Mouse (Mus musculus) limb, embryonic 15.5 days (tissue): ENCODE data around the gene Ptpra. TPM values are rescaled to one million over a fixed set of nuclear protein-coding genes. Genes with fewer than 3 reads are reported as not detected.

Experiments
- ATAC-seq: fragments of 200-750 bp; cut with Nextera tagmentation; 2 replicates; pipeline ENCODE4 v1.8.0; 2017; ENCODE audit warnings: low read depth, moderate TSS enrichment; ENCODE audit not compliant: insufficient number of reproducible peaks, low FRiP score, low TSS enrichment
- H3K27ac ChIP-seq: fragments of 300-500 bp; sonication (generic); 2 replicates; pipeline ENCODE4 v1.5.1; 2015; ENCODE audit warnings: moderate library complexity, mild to moderate bottlenecking, inconsistent platforms
- H3K27me3 ChIP-seq: fragments of 300-500 bp; sonication (generic); 2 replicates; pipeline ENCODE4 v1.6.1; 2015; ENCODE audit warnings: inconsistent platforms
- H3K36me3 ChIP-seq: fragments of 300-500 bp; sonication (generic); 2 replicates; pipeline ENCODE4 v1.6.1; 2015; ENCODE audit warnings: inconsistent platforms
- H3K4me1 ChIP-seq: fragments of 300-500 bp; sonication (generic); 2 replicates; pipeline ENCODE4 v1.6.1; 2015; ENCODE audit warnings: inconsistent platforms
- H3K4me2 ChIP-seq: fragments of 300-500 bp; sonication (generic); 2 replicates; pipeline ENCODE4 v1.6.1; 2015; ENCODE audit warnings: mild to moderate bottlenecking, inconsistent platforms
- H3K4me3 ChIP-seq: fragments of 300-500 bp; sonication (generic); 2 replicates; pipeline ENCODE4 v1.5.1; 2015; ENCODE audit warnings: mild to moderate bottlenecking, inconsistent platforms
- H3K9ac ChIP-seq: fragments of 300-500 bp; sonication (generic); 2 replicates; pipeline ENCODE4 v1.6.1; 2015; ENCODE audit warnings: inconsistent platforms
- H3K9me3 ChIP-seq: fragments of 300-500 bp; sonication (generic); 2 replicates; pipeline ENCODE4 v1.6.1; 2016; ENCODE audit warnings: inconsistent platforms
- WGBS: fragments of 180-500 bp; shearing (Covaris S2); methylation state at CpG from one replicate; pipeline ENCODE4 v1.1.7; 2015; 5-methylcytosine and 5-hydroxymethylcytosine counted together
- polyA plus RNA-seq: library from polyadenylated mRNA; unstranded; fragments of >200 nt; fragmentation: Nextera tagmentation; extraction: Ambion mirVana; gene quantifications from 2 replicates; pipeline ENCODE4 v1.2.1, GENCODE M21; 2015

Gene Ptpra
- polyA plus RNA-seq, 1 experiment from 2014 or later, result 106 TPM

- Histone ChIP-seq H3K4me3 (no peak overlapping the region), H3K4me1 (peaks cover 4% of the 10 kb centered on the region; the same call in 1 of the 2 replicates), H3K4me2 (no peak overlapping the region), H3K27me3 (no peaks in the 10 kb centered on the region), H3K9me3 (no peaks in the 10 kb centered on the region), H3K27ac (no peak overlapping the region), H3K36me3 (no peaks in the 10 kb centered on the region), H3K9ac (no peak overlapping the region)
- WGBS, result 51% methylated on average over 4 of the region's 4 CpGs
- ATAC-seq, result no peak
Measured at GRCm38 (mm10) chr2:130469366-130469765, 19.3 kb downstream of the Ptpra start.

GRCm38 (mm10) chr2:130469935-130470334 lies 19.9 kb downstream of the Ptpra start:
- WGBS, result 84% methylated on average over 2 of the region's 2 CpGs

GRCm38 (mm10) chr2:130472908-130473510 lies 22.9 kb downstream of the Ptpra start:
- Histone ChIP-seq H3K4me2 (no peak overlapping the region), H3K27me3 (no peaks in the 10 kb centered on the region), H3K4me3 (no peak overlapping the region), H3K27ac (no peak overlapping the region), H3K9ac (no peak overlapping the region), H3K9me3 (no peaks in the 10 kb centered on the region), H3K36me3 (no peaks in the 10 kb centered on the region; the same call in 1 of the 2 replicates), H3K4me1 (peaks cover 9% of the 10 kb centered on the region; the same call in 1 of the 2 replicates)
- no peak for ATAC-seq
- 55% methylated on average over 8 of the region's 8 CpGs for WGBS

More at GRCm38 (mm10) chr2:130469935-130470334, 19.9 kb downstream of the Ptpra start:
- no peak overlapping the region for H3K4me3 ChIP-seq
- H3K4me1 ChIP-seq, result peaks cover 5% of the 10 kb centered on the region; the same call in 1 of the 2 replicates
- no peak overlapping the region for H3K27ac ChIP-seq
- no peak for ATAC-seq
- no peaks in the 10 kb centered on the region for H3K9me3 ChIP-seq
- H3K27me3 ChIP-seq, result no peaks in the 10 kb centered on the region
- no peaks in the 10 kb centered on the region for H3K36me3 ChIP-seq
- no peak overlapping the region for H3K4me2 ChIP-seq
- H3K9ac ChIP-seq, result no peak overlapping the region

GRCm38 (mm10) chr2:130475764-130476163 lies 25.7 kb downstream of the Ptpra start:
- WGBS, result 86% methylated on average over 11 of the region's 11 CpGs
- no peaks in the 10 kb centered on the region for H3K27me3 ChIP-seq
- ATAC-seq, result no peak
- no peak overlapping the region for H3K4me3 ChIP-seq
- H3K9ac ChIP-seq, result no peak overlapping the region
- 0 out of 2 replicates have a peak, but pooled peaks cover 5% of the 10 kb centered on the region for H3K4me1 ChIP-seq
- H3K27ac ChIP-seq, result no peak overlapping the region
- no peak overlapping the region for H3K4me2 ChIP-seq
- H3K9me3 ChIP-seq, result no peaks in the 10 kb centered on the region
- H3K36me3 ChIP-seq, result no peaks in the 10 kb centered on the region; the same call in 1 of the 2 replicates

- no peaks in the 10 kb centered on the region; the same call in 1 of the 2 replicates for H3K36me3 ChIP-seq
- no peak overlapping the region for H3K27ac ChIP-seq
- no peak overlapping the region for H3K4me2 ChIP-seq
- ATAC-seq, result no peak
- H3K9ac ChIP-seq, result no peak overlapping the region
- 63% methylated on average over 6 of the region's 6 CpGs for WGBS
- no peaks in the 10 kb centered on the region for H3K27me3 ChIP-seq
- H3K4me1 ChIP-seq, result 0 out of 2 replicates have a peak, but pooled peaks cover 5% of the 10 kb centered on the region
- no peak overlapping the region for H3K4me3 ChIP-seq
- H3K9me3 ChIP-seq, result no peaks in the 10 kb centered on the region
Measured at GRCm38 (mm10) chr2:130476666-130477297, 26.7 kb downstream of the Ptpra start.

- 91% methylated on average over 4 of the region's 4 CpGs for WGBS
- Histone ChIP-seq H3K4me2 (no peak overlapping the region), H3K27me3 (no peaks in the 10 kb centered on the region), H3K9ac (no peak overlapping the region), H3K27ac (no peak overlapping the region), H3K4me1 (no peaks in the 10 kb centered on the region), H3K36me3 (no peaks in the 10 kb centered on the region; the same call in 1 of the 2 replicates), H3K4me3 (no peak overlapping the region), H3K9me3 (no peaks in the 10 kb centered on the region)
- no peak for ATAC-seq
Measured at GRCm38 (mm10) chr2:130482177-130482576, 32.1 kb downstream of the Ptpra start.

GRCm38 (mm10) chr2:130482700-130483099 lies 32.6 kb downstream of the Ptpra start:
- Histone ChIP-seq H3K4me3 (no peak overlapping the region), H3K4me2 (no peak overlapping the region), H3K27me3 (no peaks in the 10 kb centered on the region), H3K9me3 (no peaks in the 10 kb centered on the region), H3K4me1 (no peaks in the 10 kb centered on the region), H3K27ac (no peak overlapping the region), H3K9ac (no peak overlapping the region), H3K36me3 (no peaks in the 10 kb centered on the region; the same call in 1 of the 2 replicates)
- 73% methylated on average over 3 of the region's 3 CpGs for WGBS
- no peak for ATAC-seq

GRCm38 (mm10) chr2:130484206-130484605 lies 34.1 kb downstream of the Ptpra start:
- Histone ChIP-seq H3K27me3 (no peaks in the 10 kb centered on the region), H3K9me3 (no peaks in the 10 kb centered on the region), H3K4me1 (no peaks in the 10 kb centered on the region), H3K4me2 (no peak overlapping the region), H3K4me3 (no peak overlapping the region), H3K27ac (no peak overlapping the region), H3K9ac (no peak overlapping the region), H3K36me3 (no peaks in the 10 kb centered on the region)
- ATAC-seq, result no peak
- 80% methylated on average over 1 of the region's 1 CpGs for WGBS

GRCm38 (mm10) chr2:130488002-130488401 lies 37.9 kb downstream of the Ptpra start:
- Histone ChIP-seq H3K27ac (no peak overlapping the region), H3K36me3 (no peaks in the 10 kb centered on the region), H3K9ac (no peak overlapping the region), H3K9me3 (no peaks in the 10 kb centered on the region), H3K27me3 (no peaks in the 10 kb centered on the region), H3K4me2 (no peak overlapping the region), H3K4me3 (no peak overlapping the region), H3K4me1 (no peaks in the 10 kb centered on the region)
- no peak for ATAC-seq
- WGBS, result 86% methylated on average over 2 of the region's 2 CpGs

GRCm38 (mm10) chr2:130488600-130488999 lies 38.5 kb downstream of the Ptpra start:
- WGBS, result 89% methylated on average over 4 of the region's 4 CpGs
- Histone ChIP-seq H3K4me1 (no peaks in the 10 kb centered on the region), H3K9ac (no peak overlapping the region), H3K4me3 (no peak overlapping the region), H3K36me3 (no peaks in the 10 kb centered on the region), H3K27ac (no peak overlapping the region), H3K27me3 (no peaks in the 10 kb centered on the region), H3K9me3 (no peaks in the 10 kb centered on the region), H3K4me2 (no peak overlapping the region)
- ATAC-seq, result no peak

GRCm38 (mm10) chr2:130491162-130491561 lies 41.1 kb downstream of the Ptpra start:
- no peaks in the 10 kb centered on the region for H3K9me3 ChIP-seq
- no peak overlapping the region for H3K4me3 ChIP-seq
- 0 out of 2 replicates have a peak overlapping the region, but pooled peaks have one; percentile 38 for H3K27ac ChIP-seq
- no peaks in the 10 kb centered on the region for H3K36me3 ChIP-seq
- no peaks in the 10 kb centered on the region for H3K27me3 ChIP-seq
- no peak for ATAC-seq
- no peaks in the 10 kb centered on the region for H3K4me1 ChIP-seq
- 50% methylated on average over 4 of the region's 4 CpGs for WGBS
- H3K9ac ChIP-seq, result no peak overlapping the region
- no peak overlapping the region for H3K4me2 ChIP-seq

- H3K4me3 ChIP-seq, result no peak overlapping the region
- no peaks in the 10 kb centered on the region for H3K4me1 ChIP-seq
- H3K9ac ChIP-seq, result no peak overlapping the region
- H3K4me2 ChIP-seq, result no peak overlapping the region
- 30% methylated on average over 7 of the region's 7 CpGs for WGBS
- no peak overlapping the region for H3K27ac ChIP-seq
- no peaks in the 10 kb centered on the region for H3K36me3 ChIP-seq
- no peaks in the 10 kb centered on the region for H3K9me3 ChIP-seq
- no peak for ATAC-seq
- no peaks in the 10 kb centered on the region for H3K27me3 ChIP-seq
Measured at GRCm38 (mm10) chr2:130491587-130491986, 41.5 kb downstream of the Ptpra start.
